Mouse (Mus musculus): ENCODE data around the gene Mettl23. TPM values are rescaled to one million over a fixed set of nuclear protein-coding genes. Genes with fewer than 3 reads are reported as not detected.

The Mettl23 gene
- polyA plus RNA-seq, 1 experiment: 27.5 TPM

GRCm38 (mm10) chr11:116852891-116853511 is 9.9 kb downstream of the Mettl23 start, which contains the start of gene Srsf2:
TSS of gene Srsf2 (minus strand) at chr11:116853094.
- peak within 1 kb of the TSS; percentile 93 for H3K4me3 ChIP-seq (ENCODE audit: low read depth, low read length)
- H3K9ac ChIP-seq (ENCODE audit: low read depth, poor library complexity, severe bottlenecking): peak within 1 kb of the TSS; percentile 88
- TF ChIP-seq POLR2A (IDR thresholded peaks at IDR 0.05; ENCODE audit: insufficient read depth, low read length) (peak; percentile 99), EP300 (IDR thresholded peaks at IDR 0.05; ENCODE audit: insufficient read depth, low read depth, low read length) (0 out of 2 replicates have a peak, but pooled peaks have one; percentile 41), CTCF (IDR thresholded peaks at IDR 0.05; ENCODE audit: low read depth, low read length) (no peak)
- no peaks in the 10 kb centered on the region for H3K9me3 ChIP-seq (replicated peaks; ENCODE audit: control insufficient read depth, insufficient read depth, low read length, poor library complexity, severe bottlenecking)
- no peaks in the 10 kb centered on the region for H3K4me1 ChIP-seq (ENCODE audit: control insufficient read depth, insufficient read depth, low read length)
- peaks cover 40% of the 10 kb centered on the region for H3K36me3 ChIP-seq (ENCODE audit: control insufficient read depth, insufficient read depth, low read length, poor library complexity, severe bottlenecking)
- no peaks in the 10 kb centered on the region for H3K27me3 ChIP-seq (ENCODE audit: control insufficient read depth, insufficient read depth, low read length, poor library complexity, severe bottlenecking)
- H3K27ac ChIP-seq (ENCODE audit: insufficient read depth, low read length): peak within 1 kb of the TSS; percentile 82

- peaks cover 35% of the 10 kb centered on the region for H3K36me3 ChIP-seq (ENCODE audit: control insufficient read depth, insufficient read depth, low read length, poor library complexity, severe bottlenecking)
- peak overlapping the region; percentile 72 for H3K27ac ChIP-seq (ENCODE audit: insufficient read depth, low read length)
- no peaks in the 10 kb centered on the region for H3K9me3 ChIP-seq (replicated peaks; ENCODE audit: control insufficient read depth, insufficient read depth, low read length, poor library complexity, severe bottlenecking)
- H3K4me1 ChIP-seq (ENCODE audit: control insufficient read depth, insufficient read depth, low read length): no peaks in the 10 kb centered on the region
- peak overlapping the region; percentile 89 for H3K4me3 ChIP-seq (ENCODE audit: low read depth, low read length)
- H3K27me3 ChIP-seq (ENCODE audit: control insufficient read depth, insufficient read depth, low read length, poor library complexity, severe bottlenecking): no peaks in the 10 kb centered on the region
- peak; percentile 46 for TF ChIP-seq POLR2A (IDR thresholded peaks at IDR 0.05; ENCODE audit: insufficient read depth, low read length)
- 0 out of 2 replicates have a peak, but pooled peaks have one; percentile 23 for TF ChIP-seq EP300 (IDR thresholded peaks at IDR 0.05; ENCODE audit: insufficient read depth, low read depth, low read length)
- no peak for TF ChIP-seq CTCF (IDR thresholded peaks at IDR 0.05; ENCODE audit: low read depth, low read length)
- H3K9ac ChIP-seq (ENCODE audit: low read depth, poor library complexity, severe bottlenecking): peak overlapping the region; percentile 88
Observed at GRCm38 (mm10) chr11:116853512-116853928, 10.4 kb downstream of the Mettl23 start.

GRCm38 (mm10) chr11:116854279-116854678 is 11.2 kb downstream of the Mettl23 start:
- Histone ChIP-seq H3K9me3 (replicated peaks; ENCODE audit: control insufficient read depth, insufficient read depth, low read length, poor library complexity, severe bottlenecking) (no peaks in the 10 kb centered on the region), H3K4me3 (ENCODE audit: low read depth, low read length) (peak overlapping the region; percentile 76; the same call in 1 of the 2 replicates), H3K36me3 (ENCODE audit: control insufficient read depth, insufficient read depth, low read length, poor library complexity, severe bottlenecking) (peaks cover 27% of the 10 kb centered on the region), H3K4me1 (ENCODE audit: control insufficient read depth, insufficient read depth, low read length) (no peaks in the 10 kb centered on the region), H3K27ac (ENCODE audit: insufficient read depth, low read length) (no peak overlapping the region), H3K9ac (ENCODE audit: low read depth, poor library complexity, severe bottlenecking) (peak overlapping the region; percentile 88), H3K27me3 (ENCODE audit: control insufficient read depth, insufficient read depth, low read length, poor library complexity, severe bottlenecking) (no peaks in the 10 kb centered on the region)
- TF ChIP-seq EP300 (IDR thresholded peaks at IDR 0.05; ENCODE audit: insufficient read depth, low read depth, low read length) (no peak), POLR2A (IDR thresholded peaks at IDR 0.05; ENCODE audit: insufficient read depth, low read length) (no peak)

- no peaks in the 10 kb centered on the region for H3K9me3 ChIP-seq (replicated peaks; ENCODE audit: control insufficient read depth, insufficient read depth, low read length, poor library complexity, severe bottlenecking)
- H3K27ac ChIP-seq (ENCODE audit: insufficient read depth, low read length): peak overlapping the region; percentile 4; the same call in 1 of the 2 replicates
- no peaks in the 10 kb centered on the region for H3K4me1 ChIP-seq (ENCODE audit: control insufficient read depth, insufficient read depth, low read length)
- TF ChIP-seq CTCF (IDR thresholded peaks at IDR 0.05; ENCODE audit: low read depth, low read length): no peak
- TF ChIP-seq POLR2A (IDR thresholded peaks at IDR 0.05; ENCODE audit: insufficient read depth, low read length): no peak
- TF ChIP-seq EP300 (IDR thresholded peaks at IDR 0.05; ENCODE audit: insufficient read depth, low read depth, low read length): no peak
- no peaks in the 10 kb centered on the region for H3K36me3 ChIP-seq (ENCODE audit: control insufficient read depth, insufficient read depth, low read length, poor library complexity, severe bottlenecking)
- no peaks in the 10 kb centered on the region for H3K27me3 ChIP-seq (ENCODE audit: control insufficient read depth, insufficient read depth, low read length, poor library complexity, severe bottlenecking)
- no peak overlapping the region for H3K4me3 ChIP-seq (ENCODE audit: low read depth, low read length)
- no peak overlapping the region for H3K9ac ChIP-seq (ENCODE audit: low read depth, poor library complexity, severe bottlenecking)
Observed at GRCm38 (mm10) chr11:116857183-116857850, 14.2 kb downstream of the Mettl23 start.

- TF ChIP-seq CTCF (IDR thresholded peaks at IDR 0.05; ENCODE audit: low read depth, low read length) (no peak), EP300 (IDR thresholded peaks at IDR 0.05; ENCODE audit: insufficient read depth, low read depth, low read length) (no peak), POLR2A (IDR thresholded peaks at IDR 0.05; ENCODE audit: insufficient read depth, low read length) (no peak)
Observed at GRCm38 (mm10) chr11:116864444-116864843, 21.4 kb downstream of the Mettl23 start.

More at GRCm38 (mm10) chr11:116864444-116864843, 21.4 kb downstream of the Mettl23 start:
- no peak overlapping the region for H3K9ac ChIP-seq (ENCODE audit: low read depth, poor library complexity, severe bottlenecking)
- no peak overlapping the region for H3K4me3 ChIP-seq (ENCODE audit: low read depth, low read length)
- H3K27me3 ChIP-seq (ENCODE audit: control insufficient read depth, insufficient read depth, low read length, poor library complexity, severe bottlenecking): no peaks in the 10 kb centered on the region
- no peaks in the 10 kb centered on the region for H3K4me1 ChIP-seq (ENCODE audit: control insufficient read depth, insufficient read depth, low read length)
- H3K27ac ChIP-seq (ENCODE audit: insufficient read depth, low read length): no peak overlapping the region
- H3K36me3 ChIP-seq (ENCODE audit: control insufficient read depth, insufficient read depth, low read length, poor library complexity, severe bottlenecking): no peaks in the 10 kb centered on the region
- no peaks in the 10 kb centered on the region for H3K9me3 ChIP-seq (replicated peaks; ENCODE audit: control insufficient read depth, insufficient read depth, low read length, poor library complexity, severe bottlenecking)
